Mouse (Mus musculus): ENCODE results near the gene Tmod1.

- TF ChIP-seq POLR2A (IDR thresholded peaks at IDR 0.05; ENCODE audit: low read depth, low read length) (no peak), CTCF (IDR thresholded peaks at IDR 0.05; ENCODE audit: borderline replicate concordance, insufficient read depth, low read length) (no peak)
Observed at GRCm38 (mm10) chr4:46115308-46115707, 76.6 kb downstream of the Tmod1 start.

Data from embryonic fibroblast, embryonic 13.5 days (primary cell).